Mouse (Mus musculus) liver, embryonic 12.5 days (tissue): ENCODE measurements at regions not wholly inside any gene's neighbourhood (a gene's known extent, or its start where the extent isn't known, plus 50 kb on each side); places are given as distances from the start of the nearest gene placed in this dataset.

Source experiments
- ATAC-seq: fragments of 200-750 bp; cut with Nextera tagmentation; 2 replicates; pipeline ENCODE4 v1.8.0; 2017; ENCODE audit warnings: moderate number of reproducible peaks, mild to moderate bottlenecking, moderate library complexity
- H3K27ac ChIP-seq: fragments of 300-500 bp; sonication (generic); 2 replicates; pipeline ENCODE4 v1.5.1; 2016; ENCODE audit warnings: mild to moderate bottlenecking
- H3K27me3 ChIP-seq: fragments of 300-500 bp; sonication (generic); replicated peaks from 2 replicates; pipeline ENCODE4 v1.6.1; 2016; ENCODE audit warnings: mild to moderate bottlenecking, moderate library complexity
- H3K36me3 ChIP-seq: fragments of 300-500 bp; sonication (generic); 2 replicates; pipeline ENCODE4 v1.6.1; 2016; ENCODE audit warnings: mild to moderate bottlenecking, moderate library complexity
- H3K4me1 ChIP-seq: fragments of 300-500 bp; sonication (generic); 2 replicates; pipeline ENCODE4 v1.6.1; 2016
- H3K4me2 ChIP-seq: fragments of 300-500 bp; sonication (generic); 2 replicates; pipeline ENCODE4 v1.6.1; 2016; ENCODE audit warnings: mild to moderate bottlenecking, moderate library complexity
- H3K4me3 ChIP-seq: fragments of 300-500 bp; sonication (generic); 2 replicates; pipeline ENCODE4 v1.5.1; 2016; ENCODE audit warnings: mild to moderate bottlenecking, moderate library complexity
- H3K9ac ChIP-seq: fragments of 300-500 bp; sonication (generic); 2 replicates; pipeline ENCODE4 v1.6.1; 2016; ENCODE audit warnings: mild to moderate bottlenecking, moderate library complexity
- H3K9me3 ChIP-seq: fragments of 300-500 bp; sonication (generic); replicated peaks from 2 replicates; pipeline ENCODE4 v1.6.1; 2016; ENCODE audit warnings: mild to moderate bottlenecking, moderate library complexity
- WGBS: fragments of 180-500 bp; shearing (Covaris S2); methylation state at CpG from one replicate; pipeline ENCODE4 v1.1.7; 2016; ENCODE audit not compliant: insufficient replicate concordance; 5-methylcytosine and 5-hydroxymethylcytosine counted together

DNA sequence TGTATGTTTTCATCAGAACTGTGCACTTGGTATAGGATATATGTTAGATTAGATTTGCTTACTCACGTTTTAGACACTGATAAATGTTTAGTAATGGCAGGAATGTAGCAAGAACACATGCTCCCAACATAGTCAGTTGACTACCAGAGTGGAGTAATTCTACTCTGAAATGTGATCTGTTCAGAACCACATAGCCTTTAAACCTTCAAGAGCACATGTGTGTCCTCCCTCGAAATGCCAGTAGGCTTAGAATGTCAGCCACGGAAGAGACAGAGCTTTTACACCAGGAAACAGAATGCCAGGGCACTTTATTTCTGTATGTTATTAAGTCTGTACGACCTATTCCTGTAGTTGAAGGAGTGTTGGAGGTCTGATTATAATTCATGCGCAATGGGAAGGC lies 51.3 kb upstream of the Cd28 start:
- H3K4me3 ChIP-seq = no peak overlapping the region
- no peaks in the 10 kb centered on the region for H3K36me3 ChIP-seq

DNA sequence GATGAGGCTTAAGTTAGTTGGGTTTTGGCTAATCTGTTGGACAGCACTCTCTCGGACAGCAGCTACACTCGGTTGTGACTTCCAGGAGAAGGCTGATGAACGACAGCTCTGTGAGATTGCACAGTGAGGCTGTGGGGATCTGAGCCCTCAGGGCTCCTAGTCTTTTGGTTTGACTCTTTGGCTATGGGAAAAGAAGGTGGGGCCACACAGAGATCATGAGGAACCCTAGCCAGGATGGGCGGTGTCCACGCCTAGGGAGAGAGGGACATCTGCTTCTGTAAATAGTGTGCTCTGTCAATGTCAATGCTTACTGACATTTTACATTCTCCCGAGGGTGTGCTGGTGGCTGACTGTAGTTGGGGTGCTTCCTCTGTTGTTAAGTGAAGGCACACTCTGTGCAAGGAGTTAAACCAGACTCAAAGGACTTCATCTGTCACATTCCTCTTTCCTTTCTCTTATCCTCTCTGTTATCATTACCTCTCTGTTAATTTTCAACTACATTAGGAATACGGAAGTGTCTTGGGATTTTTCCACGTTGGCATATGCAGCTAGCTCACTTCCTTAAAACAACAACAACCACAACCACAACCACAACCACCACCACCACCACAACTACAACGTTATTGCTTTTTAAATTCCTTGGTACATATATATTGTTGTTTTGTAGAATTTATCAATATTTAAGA lies 54.2 kb upstream of the Cd28 start:
- no peak overlapping the region for H3K4me3 ChIP-seq
- no peaks in the 10 kb centered on the region for H3K27me3 ChIP-seq
- H3K4me2 ChIP-seq = no peak overlapping the region; the same call in 1 of the 2 replicates
- peak overlapping the region; percentile 20; the same call in 1 of the 2 replicates for H3K27ac ChIP-seq
- no peak; the same call in 1 of the 2 replicates for ATAC-seq
- no peak overlapping the region for H3K9ac ChIP-seq
- no peaks in the 10 kb centered on the region for H3K36me3 ChIP-seq
- H3K9me3 ChIP-seq = no peaks in the 10 kb centered on the region
- H3K4me1 ChIP-seq = peaks cover 15% of the 10 kb centered on the region; the same call in 1 of the 2 replicates
- 16% methylated on average over 9 of the region's 9 CpGs for WGBS

More for the DNA sequence above, 51.3 kb upstream of the Cd28 start:
- no peak for ATAC-seq
- H3K9ac ChIP-seq = no peak overlapping the region
- H3K27me3 ChIP-seq = no peaks in the 10 kb centered on the region
- H3K9me3 ChIP-seq = no peaks in the 10 kb centered on the region
- H3K27ac ChIP-seq = no peak overlapping the region
- WGBS = 64% methylated on average over 5 of the region's 5 CpGs
- H3K4me1 ChIP-seq = peaks cover 16% of the 10 kb centered on the region; the same call in 1 of the 2 replicates
- H3K4me2 ChIP-seq = no peak overlapping the region

DNA sequence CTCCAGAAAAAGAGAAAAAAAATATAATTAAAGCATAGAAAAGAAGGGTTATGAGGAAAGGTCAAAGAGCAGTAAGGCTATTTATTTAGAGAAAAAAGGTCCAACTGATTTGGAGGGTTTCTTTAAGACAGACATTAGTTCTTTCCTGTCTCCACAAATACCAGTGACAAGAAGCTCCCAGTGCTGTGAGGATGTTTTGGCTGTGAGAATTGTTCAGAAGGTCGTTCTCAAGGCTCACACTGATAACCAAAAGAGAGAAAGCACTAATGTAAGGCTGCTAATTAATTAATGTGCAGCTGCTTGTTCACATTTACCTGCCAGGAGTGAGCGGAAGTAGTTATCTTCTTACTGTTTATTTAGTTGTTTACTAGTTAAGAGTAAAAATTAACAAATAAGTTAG lies 54.7 kb upstream of the Cd28 start:
- H3K27ac ChIP-seq = 0 out of 2 replicates have a peak overlapping the region, but pooled peaks have one; percentile 20
- no peak overlapping the region for H3K4me2 ChIP-seq
- H3K9me3 ChIP-seq = no peaks in the 10 kb centered on the region
- 39% methylated on average over 2 of the region's 2 CpGs for WGBS
- H3K4me3 ChIP-seq = no peak overlapping the region
- ATAC-seq = no peak
- peaks cover 18% of the 10 kb centered on the region; the same call in 1 of the 2 replicates for H3K4me1 ChIP-seq
- no peak overlapping the region for H3K9ac ChIP-seq
- no peaks in the 10 kb centered on the region for H3K27me3 ChIP-seq
- H3K36me3 ChIP-seq = no peaks in the 10 kb centered on the region

DNA sequence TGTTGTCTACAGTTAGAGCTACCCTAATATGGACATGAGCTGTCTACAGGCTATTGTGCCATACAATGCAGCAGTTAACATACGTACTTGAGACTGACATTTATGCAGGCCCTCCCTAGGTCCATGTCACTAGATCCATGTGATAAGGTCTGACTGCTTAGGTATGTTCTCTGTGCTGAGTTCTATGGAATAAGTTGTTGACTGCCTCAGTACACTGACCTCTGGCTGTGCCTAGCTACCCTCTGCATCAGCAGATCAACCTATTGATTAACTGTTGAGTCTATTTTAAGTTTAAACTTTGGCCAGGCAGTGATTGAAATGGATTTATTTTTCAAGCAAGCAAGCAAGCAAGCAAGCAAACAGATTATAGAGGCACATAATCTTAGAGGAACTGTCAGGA lies 57.0 kb upstream of the Cd28 start:
- H3K9me3 ChIP-seq = no peaks in the 10 kb centered on the region
- H3K27ac ChIP-seq = no peak overlapping the region
- no peak overlapping the region for H3K4me3 ChIP-seq
- H3K4me2 ChIP-seq = no peak overlapping the region
- WGBS = 57% methylated on average over 1 of the region's 1 CpGs
- H3K4me1 ChIP-seq = peaks cover 27% of the 10 kb centered on the region
- no peaks in the 10 kb centered on the region for H3K27me3 ChIP-seq
- H3K36me3 ChIP-seq = no peaks in the 10 kb centered on the region
- 0 out of 2 replicates have a peak, but pooled peaks have one; percentile 30 for ATAC-seq
- H3K9ac ChIP-seq = no peak overlapping the region

DNA sequence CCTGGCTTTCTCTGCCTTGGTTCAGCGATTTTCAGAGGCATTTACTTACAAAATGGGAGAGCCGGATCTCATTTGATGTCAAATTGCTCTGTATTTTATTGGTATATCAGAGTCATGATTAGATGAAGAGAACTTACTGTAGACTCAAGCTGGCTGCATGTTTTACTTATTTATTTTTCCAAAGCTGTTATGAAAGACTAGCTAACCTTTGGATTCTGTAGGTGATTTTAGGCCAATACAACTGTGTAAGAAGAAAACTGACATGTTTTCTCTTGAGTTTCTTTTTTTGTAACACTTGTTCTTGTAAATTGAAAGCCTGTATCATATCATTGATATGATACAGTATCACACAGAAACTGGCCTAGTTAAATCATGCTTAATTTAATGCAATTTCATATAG lies 57.6 kb upstream of the Cd28 start:
- no peak overlapping the region for H3K9ac ChIP-seq
- no peak for ATAC-seq
- no peaks in the 10 kb centered on the region for H3K36me3 ChIP-seq
- no peaks in the 10 kb centered on the region for H3K27me3 ChIP-seq
- H3K27ac ChIP-seq = no peak overlapping the region
- no peak overlapping the region for H3K4me3 ChIP-seq
- WGBS = 66% methylated on average over 2 of the region's 2 CpGs
- H3K4me2 ChIP-seq = no peak overlapping the region
- H3K9me3 ChIP-seq = no peaks in the 10 kb centered on the region
- H3K4me1 ChIP-seq = peaks cover 27% of the 10 kb centered on the region

DNA sequence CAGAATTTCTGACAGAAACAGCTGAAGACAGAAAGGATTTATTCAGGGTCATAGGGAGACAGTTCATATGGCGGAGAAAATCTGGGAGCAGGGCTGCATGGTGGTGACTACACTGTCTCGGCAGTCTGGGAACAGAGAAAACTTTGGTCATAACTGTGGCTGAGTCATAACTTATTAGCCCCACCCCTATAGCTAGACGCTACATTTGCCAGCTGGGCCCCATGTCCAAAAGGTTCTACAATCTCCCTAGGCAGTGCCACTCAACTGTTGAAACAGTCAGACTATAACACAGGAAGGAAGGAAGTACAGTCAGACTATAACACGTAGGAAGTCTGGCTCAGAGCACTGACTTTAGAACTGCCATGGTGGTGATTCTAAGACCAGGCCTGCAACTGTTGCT lies 58.2 kb upstream of the Cd28 start:
- Histone ChIP-seq H3K4me1 (peaks cover 27% of the 10 kb centered on the region), H3K36me3 (no peaks in the 10 kb centered on the region), H3K4me2 (no peak overlapping the region), H3K9me3 (no peaks in the 10 kb centered on the region), H3K4me3 (no peak overlapping the region), H3K9ac (no peak overlapping the region), H3K27me3 (no peaks in the 10 kb centered on the region), H3K27ac (no peak overlapping the region)
- no peak for ATAC-seq
- 48% methylated on average over 4 of the region's 4 CpGs for WGBS

DNA sequence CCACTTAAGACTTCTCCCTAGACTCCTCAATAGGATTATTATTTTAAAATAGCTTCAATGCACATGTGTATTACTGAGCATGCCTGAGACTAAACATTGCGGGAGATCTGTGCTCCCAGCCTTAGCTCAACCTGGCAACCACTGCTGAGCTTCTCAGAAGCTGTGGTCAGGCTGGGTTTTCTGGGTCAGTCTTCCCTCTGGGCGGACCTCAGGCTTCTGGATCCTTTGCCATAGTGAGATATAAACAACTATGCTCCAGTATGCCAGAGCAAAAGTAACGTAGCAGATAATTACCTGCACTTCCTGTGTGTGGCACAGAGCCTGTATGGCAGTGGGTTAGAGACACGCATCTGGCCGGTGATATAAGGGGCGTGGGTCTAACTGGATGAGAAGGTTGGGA lies 59.1 kb upstream of the Cd28 start:
- no peak overlapping the region for H3K4me2 ChIP-seq
- ATAC-seq = no peak

DNA sequence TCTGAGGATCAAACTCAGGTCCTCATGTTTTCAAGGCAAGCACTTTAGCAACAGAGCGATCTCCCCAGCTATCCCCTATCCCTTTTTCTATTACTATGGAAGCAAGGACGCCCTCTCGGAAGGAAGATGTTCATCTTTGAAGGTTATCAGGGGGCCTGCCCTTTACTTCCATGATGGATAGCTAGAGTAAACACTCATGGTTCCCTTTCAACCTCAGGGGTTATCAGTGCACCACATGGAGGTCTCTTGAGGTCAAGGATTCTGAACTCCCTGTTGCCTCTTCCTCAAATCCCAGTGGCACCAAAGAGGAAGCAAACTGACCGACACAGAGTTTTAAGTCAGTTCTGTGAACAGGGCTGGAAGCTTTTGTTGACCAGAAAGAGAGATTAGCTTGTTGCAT lies 59.6 kb upstream of the Cd28 start:
- Histone ChIP-seq H3K36me3 (no peaks in the 10 kb centered on the region), H3K4me2 (no peak overlapping the region), H3K27ac (peak overlapping the region; percentile 71; the same call in 1 of the 2 replicates), H3K4me1 (peaks cover 21% of the 10 kb centered on the region), H3K4me3 (no peak overlapping the region), H3K9me3 (no peaks in the 10 kb centered on the region), H3K9ac (no peak overlapping the region), H3K27me3 (no peaks in the 10 kb centered on the region)
- 27% methylated on average over 4 of the region's 4 CpGs for WGBS
- ATAC-seq = peak; percentile 57; the same call in 1 of the 2 replicates

More for the DNA sequence above, 59.1 kb upstream of the Cd28 start:
- Histone ChIP-seq H3K36me3 (no peaks in the 10 kb centered on the region), H3K4me1 (peaks cover 25% of the 10 kb centered on the region), H3K9me3 (no peaks in the 10 kb centered on the region), H3K27ac (peak overlapping the region; percentile 71), H3K4me3 (no peak overlapping the region), H3K27me3 (no peaks in the 10 kb centered on the region), H3K9ac (no peak overlapping the region)
- WGBS = 44% methylated on average over 6 of the region's 6 CpGs

DNA sequence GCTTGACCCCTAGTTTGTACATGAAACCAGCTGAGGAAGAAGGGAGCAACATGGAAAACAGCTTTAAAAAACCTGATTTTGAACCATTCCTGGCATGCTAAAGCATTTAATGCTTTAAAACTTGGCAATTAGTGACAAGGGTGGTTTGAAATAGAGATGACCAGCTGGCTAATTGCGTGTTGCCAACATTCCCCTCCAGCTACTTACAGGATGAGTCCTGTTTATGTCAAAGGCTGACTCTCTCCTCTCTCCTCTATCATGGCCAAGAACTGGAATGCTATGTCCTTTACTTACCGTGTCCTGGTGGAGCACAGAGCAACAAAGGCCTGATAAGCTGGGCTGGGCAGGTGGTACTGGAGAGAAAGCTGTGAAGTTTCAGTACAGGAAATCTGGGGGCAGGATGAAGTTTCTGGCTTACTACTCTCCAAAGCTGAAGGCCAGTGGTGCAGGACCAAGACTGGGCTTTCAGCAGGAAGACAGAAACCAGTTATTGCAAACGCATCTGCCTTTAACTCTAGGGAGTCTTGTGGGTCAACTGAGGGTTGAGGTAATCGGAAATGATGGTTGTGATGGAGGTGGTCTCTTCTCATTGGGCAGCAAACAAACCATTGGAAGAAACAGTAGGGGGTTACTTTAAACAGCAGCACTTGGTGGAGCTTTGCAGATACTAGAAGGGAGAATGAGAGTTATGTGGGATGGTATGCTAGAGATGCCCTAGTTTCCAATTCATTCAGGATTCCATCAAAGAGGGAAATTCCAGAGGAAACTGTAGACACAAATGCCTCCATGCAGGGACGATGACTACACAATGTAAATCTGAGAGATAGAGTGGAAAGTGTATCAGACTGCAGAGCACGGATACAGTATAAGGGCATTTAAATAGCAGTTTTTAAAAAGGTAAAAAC lies 60.7 kb upstream of the Cd28 start:
- no peak overlapping the region for H3K9ac ChIP-seq
- no peak overlapping the region for H3K4me3 ChIP-seq
- no peaks in the 10 kb centered on the region for H3K36me3 ChIP-seq
- H3K4me1 ChIP-seq = peaks cover 21% of the 10 kb centered on the region
- ATAC-seq = no peak
- no peaks in the 10 kb centered on the region for H3K9me3 ChIP-seq
- H3K4me2 ChIP-seq = no peak overlapping the region
- H3K27me3 ChIP-seq = no peaks in the 10 kb centered on the region
- WGBS = 49% methylated on average over 6 of the region's 6 CpGs
- H3K27ac ChIP-seq = no peak overlapping the region; the same call in 1 of the 2 replicates

DNA sequence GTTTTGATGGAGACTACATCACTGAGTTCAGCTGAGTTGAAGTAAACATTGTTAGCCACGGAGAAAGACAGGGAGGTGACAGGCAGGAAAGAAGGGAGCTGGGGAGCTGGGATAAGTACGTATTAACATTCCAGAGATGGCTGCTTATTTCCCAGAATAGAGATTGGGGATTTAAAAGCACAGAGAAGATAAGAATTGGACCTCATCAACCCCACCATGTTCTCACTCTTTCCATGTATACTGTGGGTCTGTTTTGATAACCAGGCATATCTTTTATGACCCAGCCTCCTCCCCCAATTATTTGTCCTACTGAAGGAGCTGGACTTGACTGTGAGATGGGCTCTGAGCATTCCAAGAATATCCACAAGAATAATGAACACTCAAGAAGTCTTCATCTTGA lies 61.4 kb upstream of the Cd28 start:
- H3K9me3 ChIP-seq = no peaks in the 10 kb centered on the region
- ATAC-seq = no peak
- peaks cover 21% of the 10 kb centered on the region for H3K4me1 ChIP-seq
- H3K36me3 ChIP-seq = no peaks in the 10 kb centered on the region
- H3K27ac ChIP-seq = no peak overlapping the region
- H3K9ac ChIP-seq = no peak overlapping the region
- WGBS = 41% methylated on average over 2 of the region's 2 CpGs
- no peaks in the 10 kb centered on the region for H3K27me3 ChIP-seq
- no peak overlapping the region for H3K4me2 ChIP-seq
- H3K4me3 ChIP-seq = no peak overlapping the region

DNA sequence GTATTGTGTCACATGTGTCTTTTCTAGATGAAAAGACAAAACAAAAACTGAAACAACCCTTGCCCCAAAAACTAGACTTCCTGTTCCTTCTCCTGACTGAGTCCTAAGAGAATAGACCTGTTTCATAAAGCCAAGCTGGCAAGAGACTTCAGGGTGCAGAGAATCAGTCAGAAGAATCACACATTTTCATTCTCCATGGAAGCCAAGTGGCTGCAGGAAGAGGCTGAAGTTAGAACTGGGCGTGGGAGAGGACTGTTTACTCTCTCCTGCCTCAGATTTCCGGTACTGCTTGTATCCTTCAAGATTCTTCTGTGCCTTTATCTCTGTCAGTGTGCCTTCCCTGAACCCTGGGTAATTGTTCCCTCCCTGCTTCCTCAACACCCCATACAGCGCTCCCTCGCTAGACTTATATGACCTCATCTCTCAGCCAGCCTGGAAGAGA lies 64.0 kb upstream of the Cd28 start:
- Histone ChIP-seq H3K4me1 (peaks cover 13% of the 10 kb centered on the region), H3K27me3 (no peaks in the 10 kb centered on the region), H3K9me3 (no peaks in the 10 kb centered on the region), H3K4me3 (no peak overlapping the region), H3K4me2 (no peak overlapping the region), H3K9ac (no peak overlapping the region), H3K27ac (no peak overlapping the region), H3K36me3 (no peaks in the 10 kb centered on the region)
- WGBS = 31% methylated on average over 4 of the region's 4 CpGs
- ATAC-seq = no peak

DNA sequence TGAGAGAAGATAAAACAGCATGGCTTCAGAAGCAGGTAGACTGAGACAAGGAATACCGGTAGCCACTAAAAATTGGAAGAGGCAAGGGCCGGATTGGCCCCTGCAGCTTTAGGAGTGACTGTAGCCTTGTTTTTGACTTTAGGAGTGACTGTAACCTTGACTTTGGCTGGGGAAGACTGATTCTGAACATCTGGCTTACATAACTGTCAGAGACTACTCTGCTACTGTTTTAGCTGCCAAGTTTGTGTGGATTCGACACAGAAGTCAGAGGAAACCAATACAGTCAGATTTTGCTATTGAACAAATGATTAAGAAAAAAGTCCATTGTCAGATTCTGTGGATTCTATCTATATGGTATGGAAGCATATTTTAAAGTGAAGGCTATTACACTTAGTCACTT lies 66.4 kb upstream of the Cd28 start:
- WGBS = 63% methylated on average over 3 of the region's 3 CpGs
- Histone ChIP-seq H3K4me2 (no peak overlapping the region), H3K4me1 (no peaks in the 10 kb centered on the region), H3K36me3 (no peaks in the 10 kb centered on the region), H3K27ac (no peak overlapping the region), H3K9ac (no peak overlapping the region), H3K27me3 (no peaks in the 10 kb centered on the region), H3K4me3 (no peak overlapping the region), H3K9me3 (no peaks in the 10 kb centered on the region)
- no peak for ATAC-seq
